Mouse (Mus musculus) thymus, adult 18-20 months (tissue): ENCODE measurements around the gene Cdc20b.

ENCODE experiments used
- DNase-seq, 2 experiments: peaks; one replicate each; pipeline ENCODE4 v3.0.0; 2022; ENCODE audit warnings: mixed read lengths in 2 of 2

The Cdc20b gene

GRCm38 (mm10) chr13:113100879-113101278 is 66.0 kb downstream of the Cdc20b start, which contains the start of gene Gzma:
Gzma (minus strand) TSS chr13:113100981.
- DNase-seq: no peak

- no peak for DNase-seq
Observed at GRCm38 (mm10) chr13:113101804-113102203, 66.9 kb downstream of the Cdc20b start.

- no peak for DNase-seq
Observed at GRCm38 (mm10) chr13:113104759-113105158, 69.8 kb downstream of the Cdc20b start.

- DNase-seq: no peak
Observed at GRCm38 (mm10) chr13:113118977-113119376, 84.1 kb downstream of the Cdc20b start.

- no peak for DNase-seq
Observed at GRCm38 (mm10) chr13:113120324-113121237, 85.7 kb downstream of the Cdc20b start.

GRCm38 (mm10) chr13:113121326-113121725 is 86.4 kb downstream of the Cdc20b start:
- no peak for DNase-seq

DNA sequence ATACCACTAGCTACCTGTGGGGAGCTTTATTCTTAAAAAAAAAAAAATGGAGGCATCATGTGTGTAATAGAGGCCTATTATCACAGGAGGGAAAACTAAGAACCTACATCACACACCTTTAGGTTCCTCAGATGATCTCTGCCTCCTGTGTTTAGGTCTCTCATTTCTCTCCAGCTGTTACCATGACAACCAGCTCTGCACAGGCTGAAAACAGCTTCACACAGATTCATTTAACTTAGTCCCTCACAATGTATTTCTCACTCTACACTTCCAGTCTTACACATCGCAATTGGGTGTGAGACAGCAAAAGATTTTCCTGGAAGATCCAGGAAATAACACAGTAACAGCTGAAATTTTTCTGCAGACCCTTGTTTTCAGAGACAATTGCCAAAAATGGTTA is 95.1 kb downstream of the Cdc20b start:
- DNase-seq: no peak

DNA sequence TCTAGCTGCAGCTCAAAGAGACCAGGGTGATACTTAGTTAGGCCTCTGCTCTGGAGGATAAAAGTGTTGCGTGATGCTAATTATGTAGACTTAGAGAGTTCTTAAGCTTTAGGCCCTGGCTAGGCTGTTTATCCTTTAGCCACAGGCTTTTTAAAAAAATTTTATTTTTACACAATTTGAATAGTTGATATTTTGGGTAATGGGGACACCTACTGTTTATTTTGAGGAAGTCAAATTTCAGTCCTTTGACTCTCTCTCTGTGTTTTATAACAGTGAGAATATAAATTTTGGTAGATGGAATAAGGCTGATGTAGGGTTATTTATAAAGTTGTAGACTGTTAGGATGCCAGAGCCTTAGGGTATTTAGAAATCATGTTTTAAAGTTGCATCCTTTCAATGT is 104.7 kb downstream of the Cdc20b start:
- DNase-seq: no peak
